Mouse (Mus musculus) ZHBTc4 (cell line): ENCODE results near the gene Mtrr.

Source experiments
- DNase-seq: peaks from one replicate; pipeline ENCODE4 v3.0.0-alpha.2; 2011; ENCODE audit warnings: low read depth, low spot score

The Mtrr gene

GRCm38 (mm10) chr13:68581747-68582516 is at the start of gene Mtrr, which contains the start of gene Fastkd3:
TSS of gene Mtrr (minus strand) at chr13:68582149.
TSS of gene Fastkd3 (plus strand) at chr13:68582234.
- DNase-seq: peak; percentile 98

DNA sequence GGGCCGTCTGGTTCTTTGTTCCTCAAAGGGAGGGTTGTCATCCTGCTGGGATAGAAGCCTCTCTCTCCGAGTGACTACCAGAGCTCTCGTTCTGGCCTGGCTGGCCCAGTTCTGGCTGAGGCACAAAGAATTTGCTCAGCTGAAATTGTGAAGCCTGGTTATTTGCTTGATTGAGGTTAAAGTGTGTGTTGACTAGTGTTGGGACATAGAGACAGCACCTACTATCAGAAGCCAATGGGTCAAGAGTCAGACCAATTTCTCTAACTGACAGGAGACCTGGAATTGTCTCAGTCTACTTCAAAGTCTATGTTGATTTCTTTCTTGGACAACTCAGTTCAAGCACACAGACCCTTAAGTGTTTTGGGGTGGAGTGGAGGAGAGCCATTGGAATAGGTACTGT is 45.1 kb upstream of the Mtrr start:
- no peak for DNase-seq

GRCm38 (mm10) chr13:68622792-68623191 is 40.8 kb upstream of the Mtrr start:
- DNase-seq: peak; percentile 11

DNA sequence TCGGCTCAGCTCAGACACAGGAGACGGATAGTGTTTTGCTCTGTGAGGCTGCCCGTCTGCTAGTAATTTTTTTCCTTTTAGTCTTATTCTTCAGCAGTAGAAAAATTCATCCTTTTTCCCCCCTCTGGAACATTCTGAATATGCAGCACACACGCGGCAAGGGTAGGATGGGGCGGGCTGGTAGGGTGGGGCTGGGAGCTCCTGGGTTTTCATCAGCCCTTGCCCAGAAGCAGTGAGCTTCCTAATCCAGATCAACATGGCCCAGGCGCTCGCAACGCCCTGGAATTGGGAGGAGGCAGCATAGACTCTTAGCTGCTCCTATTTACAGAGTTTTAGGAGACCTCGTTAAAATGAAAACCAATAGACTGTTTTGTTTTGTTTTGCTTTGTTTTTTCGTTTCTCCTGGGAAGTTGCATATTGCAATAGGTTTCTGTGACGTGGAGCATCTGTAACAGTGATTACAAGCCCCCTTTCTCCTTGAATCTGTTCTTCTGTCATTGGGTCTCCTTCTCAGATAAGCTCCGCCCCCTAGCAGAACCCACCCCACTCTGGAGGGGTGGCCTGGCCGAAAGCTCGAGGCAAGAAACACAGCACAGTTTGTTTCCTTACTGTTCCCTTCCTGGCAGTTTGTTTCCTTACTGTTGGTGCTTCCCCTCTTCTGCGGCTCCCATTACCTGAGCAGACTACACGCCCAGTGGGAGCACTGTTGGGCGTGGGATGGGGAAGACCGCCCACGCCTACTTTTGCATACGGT is 25.9 kb upstream of the Mtrr start:
- peak; percentile 52 for DNase-seq

DNA sequence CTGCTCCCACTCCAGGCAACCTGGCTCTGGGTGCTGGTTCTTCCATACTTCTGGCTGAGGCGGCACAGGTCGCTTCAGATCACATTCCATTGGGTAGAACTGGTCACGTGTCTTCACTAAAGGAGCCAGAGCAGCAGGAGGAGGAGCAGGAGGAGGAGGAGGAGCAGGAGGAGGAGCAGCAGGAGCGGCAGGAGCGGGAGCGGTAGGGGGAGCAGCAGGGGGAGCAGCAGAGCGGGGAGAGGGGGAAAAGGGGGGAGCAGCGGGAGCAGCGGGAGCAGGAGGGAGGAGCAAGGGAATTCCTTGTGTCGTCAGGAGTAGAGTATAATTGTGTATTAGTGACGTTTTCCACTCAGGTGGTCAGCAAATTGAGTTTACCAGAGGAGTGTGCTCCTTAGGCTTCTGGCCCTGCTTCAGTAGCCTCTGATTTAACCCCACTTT is 23.8 kb upstream of the Mtrr start:
- DNase-seq: peak; percentile 81

- DNase-seq: no peak
Observed at GRCm38 (mm10) chr13:68603085-68603484, 21.1 kb upstream of the Mtrr start.

DNA sequence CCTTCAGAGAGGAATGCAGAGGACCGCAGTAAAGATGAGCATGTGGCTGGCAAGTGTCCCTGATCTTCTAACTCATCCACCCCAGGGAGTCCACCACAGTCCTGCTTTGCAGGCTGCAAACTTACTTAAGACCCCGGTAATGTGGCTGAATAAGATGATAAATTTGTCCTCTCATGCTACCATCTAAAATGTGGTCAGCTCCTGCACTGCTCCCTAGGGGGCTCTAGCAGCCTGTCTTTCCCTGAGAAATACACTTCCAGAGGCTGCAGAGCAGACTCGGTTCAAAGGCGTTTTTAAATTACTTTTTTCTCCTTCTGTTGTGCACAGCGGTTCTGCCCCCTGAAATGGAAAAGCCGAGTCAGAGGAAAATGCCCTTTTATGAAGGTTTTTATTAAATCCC is 19.2 kb upstream of the Mtrr start:
- DNase-seq: peak; percentile 18

- DNase-seq: peak; percentile 31
Observed at GRCm38 (mm10) chr13:68598953-68599352, 17.0 kb upstream of the Mtrr start.

DNA sequence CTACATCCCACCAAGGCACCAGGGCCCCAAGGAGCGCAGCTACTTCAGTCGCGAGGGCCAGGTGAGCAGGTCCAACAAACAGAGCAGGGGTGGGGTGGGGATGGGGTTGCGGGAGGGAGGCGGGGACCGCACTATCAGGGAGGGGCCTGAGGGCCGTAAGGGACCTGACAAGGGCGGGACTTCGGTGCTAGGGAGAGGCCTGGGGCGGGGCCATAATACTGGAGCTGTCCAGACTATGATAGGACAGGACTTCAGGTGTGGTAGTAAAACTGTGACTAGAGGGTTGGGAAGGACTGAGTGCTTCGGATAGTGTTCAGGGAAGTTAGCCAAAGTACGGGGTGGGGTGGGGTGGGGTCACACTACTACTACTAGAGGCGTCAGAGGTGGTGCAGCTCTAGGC is 15.7 kb upstream of the Mtrr start:
- DNase-seq: peak; percentile 54

- DNase-seq: no peak
Observed at GRCm38 (mm10) chr13:68597199-68597598, 15.2 kb upstream of the Mtrr start, which contains the start of gene 1700001L19Rik. TSS of gene 1700001L19Rik (plus strand) at chr13:68597421.

DNA sequence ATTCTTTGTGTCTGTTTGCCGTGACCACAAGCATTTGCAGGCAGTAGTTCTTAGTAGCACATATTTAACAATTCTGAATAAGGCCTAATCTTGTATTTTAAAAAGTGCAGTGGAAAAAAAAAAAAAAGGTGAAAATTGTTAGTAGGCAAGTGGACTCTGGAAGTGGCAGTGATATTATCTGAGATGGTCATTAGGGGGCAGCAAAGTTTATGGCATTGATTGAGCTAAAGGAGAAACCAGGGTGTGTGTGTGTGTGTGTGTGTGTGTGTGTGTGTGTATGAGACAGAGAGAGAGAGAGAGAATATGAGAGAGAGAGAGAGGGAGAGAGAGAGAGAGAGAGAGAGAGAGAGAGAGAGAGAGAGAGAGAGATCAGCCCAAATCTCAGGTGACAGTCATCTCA is 11.8 kb upstream of the Mtrr start:
- DNase-seq: peak; percentile 37

DNA sequence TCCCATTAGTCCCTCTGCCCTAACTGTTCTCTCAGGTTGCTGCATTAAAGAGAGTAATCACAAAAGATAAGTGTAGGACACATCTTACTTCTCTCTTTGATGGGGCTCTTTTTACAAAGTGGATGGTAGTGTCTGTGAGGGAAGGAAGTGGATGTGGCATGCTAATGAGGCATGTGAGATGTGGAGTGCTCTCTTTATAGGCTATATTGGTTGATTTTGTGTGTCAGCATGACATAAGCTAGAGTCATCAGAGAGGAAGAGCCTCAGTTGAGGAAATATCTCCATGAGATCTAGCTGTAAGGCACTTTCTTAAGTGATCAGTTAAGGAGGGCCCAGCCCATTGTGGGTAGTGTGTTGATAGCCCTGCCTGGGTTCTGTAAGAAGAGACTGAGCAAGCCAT is 6.4 kb upstream of the Mtrr start:
- no peak for DNase-seq

DNA sequence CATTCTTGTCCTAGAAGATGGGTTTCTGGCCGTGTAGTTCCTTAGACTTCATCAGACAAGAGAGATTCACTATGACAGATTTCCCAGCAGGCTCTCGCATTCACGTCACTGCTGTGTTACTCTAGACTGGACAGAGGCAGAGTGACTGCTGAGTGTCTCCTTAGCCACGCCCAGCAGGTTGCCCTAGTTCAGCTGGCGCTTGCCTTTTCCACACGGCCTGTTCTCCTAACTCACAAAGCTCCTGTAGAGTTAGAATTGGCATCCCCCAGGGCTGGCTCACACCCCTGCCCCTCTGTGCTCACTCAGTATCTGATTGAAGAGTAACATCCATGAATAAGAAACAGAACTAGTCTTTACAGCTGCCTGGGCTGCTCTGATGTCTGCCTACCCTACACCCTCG is 3.5 kb upstream of the Mtrr start:
- DNase-seq: peak; percentile 51

DNA sequence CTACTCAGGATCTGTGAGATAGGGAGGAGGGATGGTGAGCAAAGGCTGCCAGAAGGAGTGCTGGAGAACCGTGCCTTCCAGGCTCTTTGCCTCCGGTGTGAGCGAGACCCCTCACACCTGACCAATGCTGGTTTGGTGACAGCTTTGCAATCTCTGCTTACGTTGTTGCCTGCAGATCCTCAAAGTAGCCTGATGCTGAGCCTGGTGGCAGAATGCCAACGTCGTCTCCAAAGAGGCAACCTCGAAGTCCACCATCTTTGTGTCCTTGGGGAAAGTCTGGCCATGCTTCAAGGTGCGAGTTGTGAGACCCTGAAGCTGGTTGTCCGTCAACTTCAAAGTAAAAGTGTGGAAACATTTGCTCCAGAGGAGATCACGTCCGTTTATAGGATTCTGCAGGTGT is 2.0 kb upstream of the Mtrr start:
- DNase-seq: no peak

DNA sequence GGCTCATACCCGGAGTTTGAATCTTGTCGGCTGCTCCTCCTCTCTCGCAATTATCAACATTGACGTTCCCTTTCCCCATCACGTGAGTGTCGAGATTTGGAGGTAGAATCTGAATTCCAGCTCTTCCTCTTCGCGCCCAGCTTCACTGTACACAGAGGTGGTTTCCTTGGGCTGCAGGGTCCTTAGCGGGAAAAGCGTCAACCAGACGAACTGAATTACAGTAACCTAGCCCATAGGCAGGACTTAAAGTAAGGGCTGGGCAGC is 500 bp upstream of the Mtrr start:
- DNase-seq: no peak

DNA sequence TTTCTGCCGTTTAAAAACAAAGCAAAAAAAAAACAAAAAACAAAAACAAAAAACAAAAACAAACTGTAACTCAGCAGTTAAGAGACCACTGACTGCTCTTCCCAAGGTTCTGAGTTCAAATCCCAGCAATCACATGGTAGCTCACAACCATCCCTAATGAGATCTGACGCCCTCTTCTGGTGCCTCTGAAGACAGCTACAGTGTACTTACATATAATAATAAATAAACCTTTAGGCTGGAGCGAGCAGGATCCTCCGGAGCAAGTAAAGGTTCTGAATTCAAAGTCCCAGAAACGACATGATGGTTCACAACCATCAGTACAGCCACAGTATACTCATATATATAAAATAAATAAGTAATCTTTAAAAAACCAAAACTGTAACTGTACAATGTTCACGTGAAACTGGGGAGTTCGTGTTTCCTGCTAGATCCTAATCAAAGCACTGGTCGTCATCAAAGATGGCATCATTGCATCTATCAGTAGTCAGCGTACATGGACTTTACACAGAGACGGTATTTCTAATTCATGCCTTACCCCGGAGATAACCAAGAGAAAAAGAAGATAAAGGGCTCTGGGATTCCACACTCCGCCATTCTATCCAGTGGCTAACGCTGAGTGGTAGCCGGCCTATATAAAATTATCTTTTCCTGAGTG is 736 bp downstream of the Mtrr start:
- peak; percentile 38 for DNase-seq

DNA sequence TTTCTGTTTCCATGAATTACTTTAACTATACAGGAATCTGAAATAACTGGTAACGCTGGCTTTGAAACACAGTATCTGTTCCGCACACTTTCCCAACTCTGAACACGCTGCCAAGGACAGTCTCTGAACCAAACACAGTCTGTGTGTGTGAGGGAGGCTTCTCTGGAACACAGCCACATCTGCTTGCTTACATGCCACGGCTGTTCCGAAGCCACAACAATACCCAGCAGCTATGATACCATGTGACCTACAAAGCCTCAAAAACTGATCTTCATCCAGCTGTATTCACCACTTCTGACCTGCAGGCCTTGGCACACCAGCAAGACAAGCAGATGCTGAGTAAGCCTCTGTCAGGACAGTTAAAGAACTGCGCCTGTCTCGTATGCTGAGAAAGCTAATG is 4.0 kb downstream of the Mtrr start:
- no peak for DNase-seq

DNA sequence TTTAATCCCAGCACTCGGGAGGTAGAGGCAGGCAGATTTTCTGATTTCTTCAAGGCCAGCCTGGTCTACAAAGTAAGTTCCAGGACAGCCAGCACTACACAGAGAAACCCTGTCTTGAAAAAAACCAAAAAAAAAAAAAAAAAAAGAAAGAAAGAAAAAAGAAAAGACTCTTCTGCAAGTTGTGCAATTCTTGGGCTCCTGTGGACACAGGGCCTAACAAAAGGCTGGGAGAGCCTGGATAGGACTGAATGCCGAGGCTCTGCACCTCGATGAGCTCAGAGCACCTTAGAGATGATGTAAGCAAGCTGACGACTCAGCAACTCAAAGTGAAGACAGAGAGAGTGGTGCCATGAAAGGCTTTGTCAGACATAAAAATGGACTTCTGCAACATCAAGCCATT is 7.6 kb downstream of the Mtrr start:
- DNase-seq: peak; percentile 29

GRCm38 (mm10) chr13:68572966-68573913 is 8.7 kb downstream of the Mtrr start:
- peak; percentile 85 for DNase-seq

GRCm38 (mm10) chr13:68572247-68572646 is 9.7 kb downstream of the Mtrr start:
- no peak for DNase-seq

DNA sequence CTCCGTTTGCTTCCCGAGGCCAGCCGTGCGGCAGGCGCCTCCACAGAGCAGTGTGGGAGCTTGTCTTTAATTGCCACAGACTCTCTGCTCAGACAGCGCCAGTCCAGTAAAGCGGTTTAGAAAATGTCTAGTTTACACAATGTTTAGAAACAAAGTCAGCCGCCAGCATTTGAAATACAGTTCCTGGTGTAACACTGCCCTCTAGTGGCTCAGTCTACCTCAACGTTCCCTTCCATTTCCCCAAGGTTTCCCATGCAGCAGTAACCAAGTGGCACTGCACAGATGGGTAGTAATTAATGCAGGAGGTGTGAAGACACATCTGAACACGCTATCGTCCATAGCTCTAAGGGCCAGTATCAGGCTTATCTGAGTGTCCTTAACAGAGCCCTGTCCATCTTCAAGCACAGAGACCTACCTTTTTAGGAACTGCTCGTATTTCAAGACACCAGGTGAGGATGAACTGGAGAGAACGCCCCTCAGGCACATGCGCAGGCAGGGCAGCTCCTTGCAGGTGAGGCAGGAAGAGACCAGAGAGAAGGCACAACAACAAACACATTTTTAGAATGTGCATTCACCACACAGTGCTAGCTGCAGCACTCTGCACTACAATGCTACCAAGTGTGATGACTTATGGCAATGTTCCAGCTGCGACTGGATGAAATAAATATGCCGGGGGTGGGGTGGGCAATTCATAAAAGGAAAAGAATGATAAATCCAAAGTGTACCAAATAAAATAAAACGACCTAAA is 12.2 kb downstream of the Mtrr start:
- peak; percentile 87 for DNase-seq
